Mouse (Mus musculus): ENCODE data around the gene Fbxo36.

Fbxo36 gene

GRCm38 (mm10) chr1:84889330-84890004, 49.8 kb downstream of the Fbxo36 start:
- DNase-seq (ENCODE audit: extremely low read depth, low read depth, low spot score), result no peak

- DNase-seq (ENCODE audit: extremely low read depth, low read depth, low spot score), result no peak
Observed at GRCm38 (mm10) chr1:84890005-84890393, 50.4 kb downstream of the Fbxo36 start.

DNA sequence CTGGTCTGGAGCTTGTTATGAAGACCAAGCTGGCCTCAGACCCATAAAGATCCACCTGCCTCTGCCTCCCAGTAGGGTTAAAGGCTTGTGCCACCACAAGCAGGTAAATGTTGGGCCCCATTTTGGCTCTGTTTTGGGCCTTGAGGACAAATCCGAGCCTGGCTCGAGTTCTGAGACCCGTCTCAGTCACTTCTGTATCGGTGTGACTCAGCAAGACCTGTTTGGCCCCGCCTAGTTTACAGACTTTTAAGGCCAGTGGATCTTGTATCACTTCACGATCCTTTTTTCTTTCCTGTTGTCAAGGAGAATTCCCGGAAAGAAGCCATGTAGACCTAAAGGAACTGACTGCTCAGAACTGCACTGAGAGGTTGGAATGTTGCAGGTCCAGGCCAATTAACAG, 50.9 kb downstream of the Fbxo36 start:
- no peak for DNase-seq (ENCODE audit: extremely low read depth, low read depth, low spot score)

GRCm38 (mm10) chr1:84891746-84892145, 52.1 kb downstream of the Fbxo36 start:
- no peak for DNase-seq (ENCODE audit: extremely low read depth, low read depth, low spot score)

GRCm38 (mm10) chr1:84897364-84897763, 57.7 kb downstream of the Fbxo36 start:
- DNase-seq (ENCODE audit: extremely low read depth, low read depth, low spot score), result no peak

- DNase-seq (ENCODE audit: extremely low read depth, low read depth, low spot score), result no peak
Observed at GRCm38 (mm10) chr1:84899156-84899555, 59.5 kb downstream of the Fbxo36 start.

GRCm38 (mm10) chr1:84904467-84904866, 64.8 kb downstream of the Fbxo36 start:
- DNase-seq (ENCODE audit: extremely low read depth, low read depth, low spot score), result no peak

- DNase-seq (ENCODE audit: extremely low read depth, low read depth, low spot score), result no peak
Observed at GRCm38 (mm10) chr1:84910177-84910804, 70.7 kb downstream of the Fbxo36 start.

- DNase-seq (ENCODE audit: extremely low read depth, low read depth, low spot score), result no peak
Observed at GRCm38 (mm10) chr1:84912571-84912970, 72.9 kb downstream of the Fbxo36 start.

GRCm38 (mm10) chr1:84915010-84915409, 75.4 kb downstream of the Fbxo36 start:
- DNase-seq (ENCODE audit: extremely low read depth, low read depth, low spot score), result no peak

DNA sequence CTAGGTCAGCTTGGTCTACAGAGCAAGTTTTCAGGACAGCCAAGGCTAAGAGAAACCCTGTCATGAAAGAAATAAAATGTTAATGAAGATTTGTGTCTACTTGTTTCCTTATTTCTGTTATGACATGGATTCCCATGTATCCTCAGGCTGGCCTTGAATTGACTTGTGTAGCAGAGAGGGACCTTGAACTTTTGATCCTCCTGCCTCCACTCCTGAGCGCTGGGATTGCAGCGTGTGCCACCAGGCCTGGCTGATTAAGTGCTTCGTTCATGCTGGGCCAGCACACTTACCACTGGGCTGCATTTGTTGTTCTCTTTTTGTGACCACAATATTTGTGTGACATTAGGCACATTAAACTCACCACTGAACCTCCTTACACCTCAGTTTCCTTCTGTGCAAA, 79.2 kb downstream of the Fbxo36 start:
- no peak for DNase-seq (ENCODE audit: extremely low read depth, low read depth, low spot score)

- DNase-seq (ENCODE audit: extremely low read depth, low read depth, low spot score), result no peak
Observed at GRCm38 (mm10) chr1:84923432-84923831, 83.8 kb downstream of the Fbxo36 start.

- DNase-seq (ENCODE audit: extremely low read depth, low read depth, low spot score), result no peak
Observed at GRCm38 (mm10) chr1:84924134-84924533, 84.5 kb downstream of the Fbxo36 start.

GRCm38 (mm10) chr1:84925599-84925998, 86.0 kb downstream of the Fbxo36 start:
- no peak for DNase-seq (ENCODE audit: extremely low read depth, low read depth, low spot score)

GRCm38 (mm10) chr1:84933472-84934150, 94.0 kb downstream of the Fbxo36 start:
- DNase-seq (ENCODE audit: extremely low read depth, low read depth, low spot score), result no peak

GRCm38 (mm10) chr1:84934151-84934502, 94.5 kb downstream of the Fbxo36 start:
- DNase-seq (ENCODE audit: extremely low read depth, low read depth, low spot score), result no peak

DNA sequence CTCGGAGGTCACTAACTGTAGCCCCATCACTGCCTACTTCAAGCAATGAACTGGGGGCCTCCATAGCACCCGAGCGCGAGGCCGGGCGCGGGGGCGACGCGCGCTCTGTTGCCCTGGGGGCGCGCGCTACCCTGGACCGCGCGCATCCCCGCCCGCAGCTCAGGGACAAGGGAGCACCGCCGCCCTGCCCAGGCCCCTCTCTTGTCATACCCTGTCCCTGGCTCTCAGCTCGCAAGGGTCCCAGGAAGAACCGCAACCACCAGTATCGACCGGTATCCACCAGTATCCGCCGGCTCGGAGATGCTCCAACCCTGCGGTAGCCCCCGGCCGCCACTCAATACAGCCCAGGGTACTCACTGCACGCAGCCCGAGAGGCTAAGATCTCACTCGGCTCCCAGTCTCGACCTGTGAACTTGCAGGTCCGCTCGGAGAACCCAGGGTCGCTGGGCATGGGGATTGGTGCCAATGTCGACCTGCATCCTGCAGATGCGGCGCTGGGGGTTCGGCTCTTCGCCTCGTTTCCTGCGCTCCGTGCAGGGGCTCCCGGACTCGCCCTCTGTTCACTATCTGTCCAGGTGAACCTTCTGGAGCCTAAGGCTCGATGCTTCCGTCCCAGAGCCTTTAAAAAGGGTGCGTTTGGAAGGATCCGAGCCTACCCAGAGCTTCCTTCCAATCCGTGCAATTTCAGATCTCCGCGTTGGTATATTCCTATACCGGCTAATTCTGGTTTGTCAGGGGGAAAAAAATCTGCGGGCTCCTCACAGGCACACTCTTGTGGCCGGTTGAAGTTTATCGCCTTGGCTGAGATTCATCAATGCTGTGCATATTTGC, 95.1 kb downstream of the Fbxo36 start, which contains the start of gene Slc16a14:
Gene Slc16a14, minus strand, starts transcription at position 632 of the 831 bp plus-strand sequence.
- DNase-seq (ENCODE audit: extremely low read depth, low read depth, low spot score), result no peak

GRCm38 (mm10) chr1:84935668-84936067, 96.0 kb downstream of the Fbxo36 start:
- DNase-seq (ENCODE audit: extremely low read depth, low read depth, low spot score), result peak; percentile 62

DNA sequence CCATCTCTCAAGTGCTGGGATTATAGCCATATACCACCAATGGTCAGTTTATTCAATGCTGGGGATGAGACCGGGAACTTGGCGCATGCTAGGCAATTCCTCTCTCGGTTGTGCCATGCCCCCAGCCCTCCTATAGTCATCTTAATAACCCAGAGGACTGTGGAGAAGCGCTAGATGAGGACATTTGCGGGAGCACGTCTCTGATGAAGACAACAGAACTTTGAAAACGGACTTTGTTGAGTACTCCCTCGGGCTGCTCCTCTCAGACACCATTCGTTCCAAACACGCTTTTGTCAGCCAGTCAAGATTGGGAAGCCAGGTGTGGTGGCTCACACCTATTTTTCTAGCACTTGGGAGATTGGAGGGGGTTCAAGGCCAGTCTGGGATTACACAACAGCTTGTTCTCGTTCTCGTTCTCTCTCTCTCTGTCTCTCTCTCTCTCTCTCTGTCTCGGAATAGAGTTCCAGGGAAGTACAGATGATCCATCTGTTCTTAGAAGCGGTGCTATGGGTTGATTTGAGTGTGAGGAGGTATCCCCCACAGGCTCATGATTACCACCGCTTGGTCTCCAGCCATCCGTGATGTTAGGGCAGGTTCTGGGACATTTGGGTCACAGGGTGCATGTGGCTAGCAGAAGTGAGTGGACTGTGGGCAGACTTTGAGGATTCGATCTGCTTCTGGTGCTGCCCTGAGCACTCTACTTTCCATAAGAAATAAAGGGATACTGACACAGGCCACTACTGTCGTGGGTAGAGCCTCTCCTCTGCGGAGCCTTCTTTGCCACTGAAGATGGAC, 97.3 kb downstream of the Fbxo36 start:
- DNase-seq (ENCODE audit: extremely low read depth, low read depth, low spot score), result no peak

- no peak for DNase-seq (ENCODE audit: extremely low read depth, low read depth, low spot score)
Observed at GRCm38 (mm10) chr1:84939466-84939865, 99.8 kb downstream of the Fbxo36 start.

GRCm38 (mm10) chr1:84940322-84940721, 100.7 kb downstream of the Fbxo36 start:
- DNase-seq (ENCODE audit: extremely low read depth, low read depth, low spot score), result no peak
